Mouse (Mus musculus): ENCODE measurements at regions not wholly inside any gene's neighbourhood (a gene's known extent, or its start where the extent isn't known, plus 50 kb on each side); places are given as distances from the start of the nearest gene placed in this dataset.

GRCm38 (mm10) chr8:28239411-28239810 lies 791.9 kb downstream of the Poteg start:
- no peak for TF ChIP-seq POLR2AphosphoS2 (IDR thresholded peaks at IDR 0.05; ENCODE audit: insufficient read length, low read depth)
- TF ChIP-seq USF1 (IDR thresholded peaks at IDR 0.05; ENCODE audit: low read depth), result no peak
- TF ChIP-seq E2F4 (IDR thresholded peaks at IDR 0.05; ENCODE audit: insufficient read depth), result no peak
- TF ChIP-seq TCF3 (IDR thresholded peaks at IDR 0.05; ENCODE audit: insufficient read length, low read depth), result no peak
- no peak for TF ChIP-seq CEBPB (IDR thresholded peaks at IDR 0.05; ENCODE audit: insufficient read depth, poor library complexity, severe bottlenecking)
- no peak for TF ChIP-seq MYOG (IDR thresholded peaks at IDR 0.05; ENCODE audit: control insufficient read depth in 1 of 3, insufficient read depth in 1 of 3, insufficient read length in 2 of 3, low read depth in 2 of 3)
- no peak overlapping the region for H3ac ChIP-seq (ENCODE audit: control insufficient read depth, insufficient read length)
- no peak overlapping the region for H3K4me3 ChIP-seq
- H3K4me2 ChIP-seq (ENCODE audit: low read depth), result no peak overlapping the region
- H3K27me3 ChIP-seq (ENCODE audit: control insufficient read depth, insufficient read depth, insufficient read length), result no peaks in the 10 kb centered on the region
- no peaks in the 10 kb centered on the region for H3K36me3 ChIP-seq (ENCODE audit: control insufficient read depth, insufficient read depth)
- H3K79me2 ChIP-seq (ENCODE audit: control insufficient read depth, insufficient read depth), result no peaks in the 10 kb centered on the region

DNA sequence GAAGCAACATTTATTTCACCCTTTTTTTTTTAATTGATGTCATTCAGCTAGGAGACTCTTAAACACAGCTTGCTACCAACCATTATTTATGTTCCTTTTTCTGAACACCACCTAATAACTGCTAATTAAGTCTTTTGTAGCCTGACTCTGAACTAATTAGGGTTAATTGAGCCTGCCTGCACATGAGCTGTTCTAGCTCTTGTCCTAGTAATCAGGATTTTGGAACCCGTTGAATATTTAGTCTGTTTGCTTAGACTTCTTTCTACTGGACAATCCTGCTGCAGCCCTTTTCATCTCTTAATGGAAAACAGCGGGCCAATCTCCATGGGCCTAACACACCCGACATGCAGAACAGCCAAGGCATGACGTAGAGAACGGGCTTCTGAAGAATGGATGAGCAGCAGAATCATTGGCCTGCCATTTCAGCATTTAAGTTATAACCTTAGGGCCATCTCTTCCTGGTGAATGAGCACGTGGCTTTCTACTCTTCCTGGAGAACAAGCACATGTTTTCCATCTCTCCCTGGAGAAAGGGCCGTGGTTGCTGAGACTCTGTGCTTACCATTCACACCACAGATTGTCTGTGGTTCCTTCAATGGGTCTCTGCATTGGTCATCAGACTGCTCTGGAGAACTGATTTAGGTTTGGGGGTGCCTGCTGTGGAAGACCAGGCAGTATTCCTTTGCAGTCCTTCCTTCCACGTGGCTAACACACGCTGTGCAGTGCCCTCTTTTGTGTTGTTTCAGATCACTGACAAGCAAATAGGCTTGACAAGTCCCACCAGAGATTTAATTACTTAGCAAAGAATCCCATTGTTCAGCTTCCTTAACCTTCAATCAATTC lies 805.1 kb downstream of the Poteg start:
- H3K79me2 ChIP-seq (ENCODE audit: control insufficient read depth, insufficient read depth), result no peaks in the 10 kb centered on the region
- H3K27me3 ChIP-seq (ENCODE audit: control insufficient read depth, insufficient read depth, insufficient read length), result no peaks in the 10 kb centered on the region
- TF ChIP-seq POLR2A (IDR thresholded peaks at IDR 0.05; ENCODE audit: insufficient read length, low read depth) (no peak), USF1 (IDR thresholded peaks at IDR 0.05; ENCODE audit: low read depth) (no peak), CEBPB (IDR thresholded peaks at IDR 0.05; ENCODE audit: insufficient read depth, poor library complexity, severe bottlenecking) (no peak), SRF (IDR thresholded peaks at IDR 0.05; ENCODE audit: control insufficient read depth, insufficient read length, low read depth) (no peak), MYOD1 (IDR thresholded peaks at IDR 0.05; ENCODE audit: control insufficient read depth in 1 of 3, insufficient read length in 2 of 3, low read depth in 2 of 3) (no peak), E2F4 (IDR thresholded peaks at IDR 0.05; ENCODE audit: insufficient read depth) (no peak), MAX (IDR thresholded peaks at IDR 0.05; ENCODE audit: low read depth) (no peak), MYOG (IDR thresholded peaks at IDR 0.05; ENCODE audit: control insufficient read depth in 1 of 3, insufficient read depth in 1 of 3, insufficient read length in 2 of 3, low read depth in 2 of 3) (no peak), POLR2AphosphoS2 (IDR thresholded peaks at IDR 0.05; ENCODE audit: insufficient read length, low read depth) (no peak), TCF3 (IDR thresholded peaks at IDR 0.05; ENCODE audit: insufficient read length, low read depth) (no peak), TCF12 (IDR thresholded peaks at IDR 0.05; ENCODE audit: insufficient read depth, poor library complexity, severe bottlenecking) (no peak), REST (IDR thresholded peaks at IDR 0.05; ENCODE audit: insufficient read depth, insufficient read length) (no peak)
- H3ac ChIP-seq (ENCODE audit: control insufficient read depth, insufficient read length), result no peak overlapping the region
- H3K4me2 ChIP-seq (ENCODE audit: low read depth), result no peak overlapping the region
- H3K4me3 ChIP-seq, result no peak overlapping the region
- no peaks in the 10 kb centered on the region for H3K36me3 ChIP-seq (ENCODE audit: control insufficient read depth, insufficient read depth)

- H3K4me3 ChIP-seq, result no peak overlapping the region
- no peaks in the 10 kb centered on the region for H3K36me3 ChIP-seq (ENCODE audit: control insufficient read depth, insufficient read depth)
- no peak overlapping the region for H3ac ChIP-seq (ENCODE audit: control insufficient read depth, insufficient read length)
- no peaks in the 10 kb centered on the region for H3K27me3 ChIP-seq (ENCODE audit: control insufficient read depth, insufficient read depth, insufficient read length)
- TF ChIP-seq USF1 (IDR thresholded peaks at IDR 0.05; ENCODE audit: low read depth), result no peak
- no peak for TF ChIP-seq TCF3 (IDR thresholded peaks at IDR 0.05; ENCODE audit: insufficient read length, low read depth)
- no peak for TF ChIP-seq CEBPB (IDR thresholded peaks at IDR 0.05; ENCODE audit: insufficient read depth, poor library complexity, severe bottlenecking)
- no peak for TF ChIP-seq TCF12 (IDR thresholded peaks at IDR 0.05; ENCODE audit: insufficient read depth, poor library complexity, severe bottlenecking)
- no peak for TF ChIP-seq POLR2AphosphoS2 (IDR thresholded peaks at IDR 0.05; ENCODE audit: insufficient read length, low read depth)
- no peak for TF ChIP-seq MYOG (IDR thresholded peaks at IDR 0.05; ENCODE audit: control insufficient read depth in 1 of 3, insufficient read depth in 1 of 3, insufficient read length in 2 of 3, low read depth in 2 of 3)
- no peak for TF ChIP-seq MYOD1 (IDR thresholded peaks at IDR 0.05; ENCODE audit: control insufficient read depth in 1 of 3, insufficient read length in 2 of 3, low read depth in 2 of 3)
- no peak for TF ChIP-seq SRF (IDR thresholded peaks at IDR 0.05; ENCODE audit: control insufficient read depth, insufficient read length, low read depth)
- TF ChIP-seq REST (IDR thresholded peaks at IDR 0.05; ENCODE audit: insufficient read depth, insufficient read length), result no peak
- TF ChIP-seq MAX (IDR thresholded peaks at IDR 0.05; ENCODE audit: low read depth), result no peak
- no peak for TF ChIP-seq POLR2A (IDR thresholded peaks at IDR 0.05; ENCODE audit: insufficient read length, low read depth)
- H3K79me2 ChIP-seq (ENCODE audit: control insufficient read depth, insufficient read depth), result no peaks in the 10 kb centered on the region
- H3K4me2 ChIP-seq (ENCODE audit: low read depth), result no peak overlapping the region
Observed at GRCm38 (mm10) chr8:28267277-28267676, 819.8 kb downstream of the Poteg start.

DNA sequence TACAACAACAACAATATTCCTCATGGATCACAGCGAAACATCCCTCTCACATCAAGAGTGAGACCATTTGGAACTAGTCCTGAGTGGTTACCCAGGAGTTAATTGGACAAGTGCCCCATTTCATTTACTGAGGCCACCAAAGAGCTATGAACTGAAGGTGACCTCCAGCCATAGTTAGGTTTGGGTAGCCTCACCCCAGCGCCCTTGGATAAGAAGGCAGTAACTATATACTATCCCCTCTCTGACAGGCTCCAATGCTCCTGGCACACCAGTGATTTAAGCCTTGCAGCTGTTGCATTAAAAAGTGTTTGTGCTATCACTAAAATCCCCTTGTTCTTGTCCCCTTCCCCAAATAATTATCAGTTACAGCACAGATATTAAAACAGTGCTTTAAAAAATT lies 836.8 kb downstream of the Poteg start:
- TF ChIP-seq USF1 (IDR thresholded peaks at IDR 0.05; ENCODE audit: low read depth) (no peak), REST (IDR thresholded peaks at IDR 0.05; ENCODE audit: insufficient read depth, insufficient read length) (no peak), TCF3 (IDR thresholded peaks at IDR 0.05; ENCODE audit: insufficient read length, low read depth) (no peak), CEBPB (IDR thresholded peaks at IDR 0.05; ENCODE audit: insufficient read depth, poor library complexity, severe bottlenecking) (no peak), POLR2A (IDR thresholded peaks at IDR 0.05; ENCODE audit: insufficient read length, low read depth) (no peak), TCF12 (IDR thresholded peaks at IDR 0.05; ENCODE audit: insufficient read depth, poor library complexity, severe bottlenecking) (no peak), SRF (IDR thresholded peaks at IDR 0.05; ENCODE audit: control insufficient read depth, insufficient read length, low read depth) (no peak), MYOG (IDR thresholded peaks at IDR 0.05; ENCODE audit: control insufficient read depth in 1 of 3, insufficient read depth in 1 of 3, insufficient read length in 2 of 3, low read depth in 2 of 3) (no peak), E2F4 (IDR thresholded peaks at IDR 0.05; ENCODE audit: insufficient read depth) (no peak), MYOD1 (IDR thresholded peaks at IDR 0.05; ENCODE audit: control insufficient read depth in 1 of 3, insufficient read length in 2 of 3, low read depth in 2 of 3) (no peak), MAX (IDR thresholded peaks at IDR 0.05; ENCODE audit: low read depth) (no peak), POLR2AphosphoS2 (IDR thresholded peaks at IDR 0.05; ENCODE audit: insufficient read length, low read depth) (no peak)
- Histone ChIP-seq H3K27me3 (ENCODE audit: control insufficient read depth, insufficient read depth, insufficient read length) (no peaks in the 10 kb centered on the region), H3K4me2 (ENCODE audit: low read depth) (no peak overlapping the region), H3K4me3 (no peak overlapping the region), H3K36me3 (ENCODE audit: control insufficient read depth, insufficient read depth) (no peaks in the 10 kb centered on the region), H3K79me2 (ENCODE audit: control insufficient read depth, insufficient read depth) (no peaks in the 10 kb centered on the region), H3ac (ENCODE audit: control insufficient read depth, insufficient read length) (no peak overlapping the region)
